Mouse (Mus musculus) c-Kit-positive CD71-positive TER-119-positive erythroid progenitor cells, embryonic 14.5 days (primary cell): Measurements from ENCODE around the gene Ints3.

Experiments used
- DNase-seq: peaks from one replicate; pipeline ENCODE4 v3.0.0-alpha.2; 2013; ENCODE audit warnings: low spot score

Ints3 gene

GRCm38 (mm10) chr3:90433381-90434020 is at the start of gene Ints3:
Gene Ints3 (minus strand): TSS chr3:90433622.
- DNase-seq, result peak; percentile 98

GRCm38 (mm10) chr3:90475831-90476611 is 42.6 kb upstream of the Ints3 start, which contains the start of gene Ilf2:
Gene Ilf2 (plus strand): TSS chr3:90476126.
- DNase-seq, result peak; percentile 98

- no peak for DNase-seq
Measured at GRCm38 (mm10) chr3:90475151-90475830, 41.9 kb upstream of the Ints3 start.

GRCm38 (mm10) chr3:90472213-90472612 is 38.8 kb upstream of the Ints3 start:
- DNase-seq, result peak; percentile 55

GRCm38 (mm10) chr3:90467618-90468300 is 34.3 kb upstream of the Ints3 start:
- DNase-seq, result no peak

GRCm38 (mm10) chr3:90466311-90466766 is 32.9 kb upstream of the Ints3 start:
- DNase-seq, result peak; percentile 42

- no peak for DNase-seq
Measured at GRCm38 (mm10) chr3:90465686-90466310, 32.4 kb upstream of the Ints3 start, which contains the start of gene Npr1. Gene Npr1 (minus strand): TSS chr3:90465866.

GRCm38 (mm10) chr3:90465081-90465685 is 31.8 kb upstream of the Ints3 start:
- no peak for DNase-seq

GRCm38 (mm10) chr3:90464552-90465080 is 31.2 kb upstream of the Ints3 start:
- DNase-seq, result no peak

GRCm38 (mm10) chr3:90462579-90462978 is 29.2 kb upstream of the Ints3 start:
- DNase-seq, result no peak

GRCm38 (mm10) chr3:90461935-90462334 is 28.5 kb upstream of the Ints3 start:
- no peak for DNase-seq

- DNase-seq, result no peak
Measured at GRCm38 (mm10) chr3:90460315-90460714, 26.9 kb upstream of the Ints3 start.

GRCm38 (mm10) chr3:90459727-90460126 is 26.3 kb upstream of the Ints3 start:
- no peak for DNase-seq

- DNase-seq, result no peak
Measured at GRCm38 (mm10) chr3:90454931-90455330, 21.5 kb upstream of the Ints3 start.

GRCm38 (mm10) chr3:90451396-90452095 is 18.1 kb upstream of the Ints3 start:
- no peak for DNase-seq

GRCm38 (mm10) chr3:90450874-90451273 is 17.5 kb upstream of the Ints3 start:
- DNase-seq, result no peak

- no peak for DNase-seq
Measured at GRCm38 (mm10) chr3:90448626-90449025, 15.2 kb upstream of the Ints3 start.

GRCm38 (mm10) chr3:90447123-90447494 is 13.7 kb upstream of the Ints3 start:
- DNase-seq, result no peak

- DNase-seq, result no peak
Measured at GRCm38 (mm10) chr3:90446389-90447122, 13.1 kb upstream of the Ints3 start.
